Mouse (Mus musculus): ENCODE data around the gene Tenm3. TPM values are rescaled to one million over a fixed set of nuclear protein-coding genes. Genes with fewer than 3 reads are reported as not detected.

Gene Tenm3
- total and polyA plus RNA-seq, 3 experiments, result 0.03 to 0.08 (median 0.07) TPM

DNA sequence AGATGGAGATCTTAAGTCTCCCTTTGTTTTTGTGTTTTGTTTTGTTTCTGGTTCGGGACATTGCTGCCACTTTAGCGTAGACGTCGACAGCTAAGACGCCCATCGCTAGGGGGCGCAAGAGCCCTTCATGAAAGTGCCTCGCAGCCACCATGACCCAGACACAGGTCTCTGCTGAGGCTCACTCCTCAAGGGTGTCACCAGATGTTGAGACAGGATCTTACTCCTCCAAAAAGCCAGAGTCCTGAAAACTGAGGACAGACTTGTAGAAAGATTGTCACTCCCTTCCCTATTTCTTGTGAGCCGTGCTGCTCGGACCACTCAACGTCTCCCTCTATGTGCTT lies 621.4 kb downstream of the Tenm3 start:
- H3K36me3 ChIP-seq (replicated peaks in 1 of 2; ENCODE audit: control insufficient read depth in 1 of 2, insufficient read depth in 1 of 2, low read length in 1 of 2), result no peaks in the 10 kb centered on the region
- H3K4me2 ChIP-seq (ENCODE audit: insufficient read depth, low read depth, poor library complexity, severe bottlenecking), result no peak overlapping the region
- TF ChIP-seq ELF1 (IDR thresholded peaks at IDR 0.05; ENCODE audit: low read depth, low read length) (no peak), SMC3 (IDR thresholded peaks at IDR 0.05; ENCODE audit: low read depth, low read length) (peak; percentile 20; the same call in 1 of the 2 replicates), TBP (conservative IDR thresholded peaks at IDR 0.05; ENCODE audit: low read depth, low read length) (no peak), TCF12 (IDR thresholded peaks at IDR 0.05; ENCODE audit: low read depth, low read length) (no peak), CTCF (conservative IDR thresholded peaks at IDR 0.05 in 1 of 2, IDR thresholded peaks at IDR 0.05 in 1 of 2; ENCODE audit: low read depth in 2 of 2, low read length in 2 of 2) (peak in 1 of 2 experiments; percentile 39; a peak in 2 of 4 replicates), CHD1 (IDR thresholded peaks at IDR 0.05; ENCODE audit: low read depth, low read length) (no peak), RAD21 (IDR thresholded peaks at IDR 0.05; ENCODE audit: low read depth, low read length) (peak; percentile 46), HCFC1 (IDR thresholded peaks at IDR 0.05; ENCODE audit: low read depth, low read length) (no peak), KAT2A (IDR thresholded peaks at IDR 0.05; ENCODE audit: insufficient replicate concordance, low read length) (no peak), CHD2 (IDR thresholded peaks at IDR 0.05; ENCODE audit: low read length) (no peak), E2F4 (IDR thresholded peaks at IDR 0.05; ENCODE audit: insufficient replicate concordance, low read depth, low read length) (no peak), BHLHE40 (IDR thresholded peaks at IDR 0.05; ENCODE audit: low read depth, low read length) (no peak), MEF2A (IDR thresholded peaks at IDR 0.05; ENCODE audit: borderline replicate concordance, low read depth, low read length) (no peak), JUN (IDR thresholded peaks at IDR 0.05; ENCODE audit: insufficient read depth, low read depth, low read length) (no peak), MXI1 (IDR thresholded peaks at IDR 0.05; ENCODE audit: low read depth, low read length) (no peak), IRF4 (IDR thresholded peaks at IDR 0.05; ENCODE audit: low read depth, low read length) (no peak), MAFK (IDR thresholded peaks at IDR 0.05; ENCODE audit: insufficient replicate concordance, low read length) (no peak)
- no peaks in the 10 kb centered on the region for H3K4me1 ChIP-seq (ENCODE audit: control insufficient read depth in 1 of 2, insufficient read depth in 2 of 2)
- no peaks in the 10 kb centered on the region for H3K79me2 ChIP-seq (replicated peaks; ENCODE audit: control insufficient read depth, extremely low read depth, insufficient read depth, poor library complexity, severe bottlenecking)
- H3K9ac ChIP-seq (ENCODE audit: insufficient read depth, low read depth), result no peak overlapping the region
- H3K27ac ChIP-seq (ENCODE audit: insufficient read depth, low read depth), result no peak overlapping the region
- no peak overlapping the region for H3K4me3 ChIP-seq (replicated peaks in 1 of 3; ENCODE audit: low read depth in 2 of 3, low read length in 2 of 3, poor library complexity in 1 of 3)
- dilution Hi-C loops (cut with MboI; ENCODE audit: extremely low pct_ligation_motif_present, extremely low pct_unique_long_range_greater_than_20kb, low sequenced_read_pairs), result no loop called here
- in situ Hi-C loops (cut with MboI; ENCODE audit: low pct_ligation_motif_present, low pct_unique_long_range_greater_than_20kb, low sequenced_read_pairs), result loop anchor here (25.0 kb wide), 1 partner anchor 315 kb away; no protein-coding TSS in a partner anchor
- peak; percentile 18 for DNase-seq (ENCODE audit: extremely low read depth)
- H3K27me3 ChIP-seq (replicated peaks), result no peaks in the 10 kb centered on the region
- H3K9me3 ChIP-seq (replicated peaks; ENCODE audit: low read length), result peaks cover 78% of the 10 kb centered on the region

DNA sequence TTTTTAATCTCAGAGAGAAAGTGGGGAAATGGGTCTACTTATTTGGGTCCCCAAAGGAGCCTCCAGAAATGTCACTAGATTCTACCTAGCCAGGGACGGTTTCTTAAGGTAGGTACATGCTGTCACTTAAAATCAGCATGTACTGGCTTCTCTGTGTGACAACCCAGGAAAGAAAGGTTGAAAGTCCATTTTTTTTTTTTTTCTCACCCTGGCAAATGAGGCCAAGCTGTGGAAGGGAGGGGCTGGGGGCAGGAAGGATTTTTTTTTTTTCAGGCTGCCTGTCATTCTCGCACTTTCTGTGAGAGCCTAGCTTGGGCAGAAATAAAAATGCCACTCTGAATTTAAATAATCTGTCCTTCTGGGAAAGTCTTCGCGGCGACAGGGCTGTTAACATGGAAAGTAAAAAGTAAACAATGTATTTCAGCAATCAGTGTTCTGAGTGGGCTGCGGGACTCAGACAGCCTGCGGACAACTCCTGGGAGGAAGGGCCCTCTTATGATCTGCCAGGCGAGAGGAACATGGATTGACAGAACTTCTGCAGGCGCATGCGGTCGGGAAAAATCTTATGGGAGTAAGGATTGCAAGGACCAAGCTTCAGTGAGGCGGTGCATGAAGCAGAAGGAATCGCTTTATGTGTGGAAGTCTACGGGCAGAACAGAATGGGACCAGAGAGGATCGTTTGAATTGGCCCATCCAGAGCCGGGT lies 621.9 kb downstream of the Tenm3 start:
- H3K4me1 ChIP-seq (ENCODE audit: control insufficient read depth in 1 of 2, insufficient read depth in 2 of 2), result no peaks in the 10 kb centered on the region
- no peaks in the 10 kb centered on the region for H3K79me2 ChIP-seq (replicated peaks; ENCODE audit: control insufficient read depth, extremely low read depth, insufficient read depth, poor library complexity, severe bottlenecking)
- dilution Hi-C loops (cut with MboI; ENCODE audit: extremely low pct_ligation_motif_present, extremely low pct_unique_long_range_greater_than_20kb, low sequenced_read_pairs), result no loop called here
- no peaks in the 10 kb centered on the region for H3K27me3 ChIP-seq (replicated peaks)
- H3K4me2 ChIP-seq (ENCODE audit: insufficient read depth, low read depth, poor library complexity, severe bottlenecking), result no peak overlapping the region
- no peak for TF ChIP-seq HCFC1 (IDR thresholded peaks at IDR 0.05; ENCODE audit: low read depth, low read length)
- TF ChIP-seq KAT2A (IDR thresholded peaks at IDR 0.05; ENCODE audit: insufficient replicate concordance, low read length), result no peak
- TF ChIP-seq SMC3 (IDR thresholded peaks at IDR 0.05; ENCODE audit: low read depth, low read length), result no peak
- TF ChIP-seq USF2 (conservative IDR thresholded peaks at IDR 0.05; ENCODE audit: low read depth, low read length), result no peak
- no peak for TF ChIP-seq USF1 (IDR thresholded peaks at IDR 0.05; ENCODE audit: low read depth, low read length)
- TF ChIP-seq E2F4 (IDR thresholded peaks at IDR 0.05; ENCODE audit: insufficient replicate concordance, low read depth, low read length), result no peak
- no peak for TF ChIP-seq CHD1 (IDR thresholded peaks at IDR 0.05; ENCODE audit: low read depth, low read length)
- TF ChIP-seq ZC3H11A (IDR thresholded peaks at IDR 0.05; ENCODE audit: low read depth, low read length), result no peak
- H3K9me3 ChIP-seq (replicated peaks; ENCODE audit: low read length), result peaks cover 78% of the 10 kb centered on the region
- DNase-seq (ENCODE audit: extremely low read depth), result no peak
- H3K4me3 ChIP-seq (replicated peaks in 1 of 3; ENCODE audit: low read depth in 2 of 3, low read length in 2 of 3, poor library complexity in 1 of 3), result no peak overlapping the region
- no peak overlapping the region for H3K9ac ChIP-seq (ENCODE audit: insufficient read depth, low read depth)
- in situ Hi-C loops (cut with MboI; ENCODE audit: low pct_ligation_motif_present, low pct_unique_long_range_greater_than_20kb, low sequenced_read_pairs), result loop anchor here (25.0 kb wide), 1 partner anchor 315 kb away; no protein-coding TSS in a partner anchor
- H3K36me3 ChIP-seq (replicated peaks in 1 of 2; ENCODE audit: control insufficient read depth in 1 of 2, insufficient read depth in 1 of 2, low read length in 1 of 2), result no peaks in the 10 kb centered on the region
- H3K27ac ChIP-seq (ENCODE audit: insufficient read depth, low read depth), result no peak overlapping the region

All from CH12.LX (cell line).